Mouse (Mus musculus) spleen, postnatal 4 days (tissue): ENCODE measurements around the gene Pkp3.

Experiments used
- DNase-seq, 2 experiments: peaks; one replicate each; pipeline ENCODE4 v3.0.0; 2022; ENCODE audit warnings: low spot score in 2 of 2

Gene Pkp3

DNA sequence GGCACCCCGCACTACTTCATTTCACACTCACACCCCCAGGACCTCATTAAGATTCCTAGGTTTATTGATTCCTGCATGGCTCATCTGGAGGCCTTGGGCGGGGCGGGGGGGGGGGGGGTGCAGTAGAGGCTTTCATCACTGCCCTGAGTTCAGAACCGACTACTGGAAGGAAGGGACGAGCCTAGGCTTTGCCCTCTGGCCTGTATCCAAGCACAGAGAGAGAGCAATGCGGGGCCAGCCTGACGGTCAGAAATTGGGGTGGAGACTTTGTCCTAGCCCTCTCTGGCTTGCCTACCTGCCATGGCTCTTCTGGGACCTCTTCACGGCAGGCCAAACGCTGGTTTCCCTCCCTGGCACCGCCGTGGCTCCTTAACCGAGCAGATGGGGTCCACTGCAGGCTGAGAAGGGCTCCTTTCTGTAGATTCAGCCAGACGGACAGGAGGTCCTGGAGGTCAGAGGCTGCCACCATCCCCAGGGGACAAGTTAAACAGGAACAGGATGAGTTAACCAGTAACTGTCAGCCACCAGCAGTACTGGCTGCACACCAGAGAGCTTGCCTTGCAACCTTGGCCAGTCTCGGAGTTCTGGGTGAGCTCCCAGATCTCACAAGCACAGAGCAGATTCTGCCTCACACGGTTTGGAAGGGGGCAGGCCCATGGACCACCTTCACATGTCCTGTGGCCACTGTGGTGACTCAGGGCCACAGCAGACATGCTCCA lies 16.6 kb downstream of the Pkp3 start:
- no peak for DNase-seq

DNA sequence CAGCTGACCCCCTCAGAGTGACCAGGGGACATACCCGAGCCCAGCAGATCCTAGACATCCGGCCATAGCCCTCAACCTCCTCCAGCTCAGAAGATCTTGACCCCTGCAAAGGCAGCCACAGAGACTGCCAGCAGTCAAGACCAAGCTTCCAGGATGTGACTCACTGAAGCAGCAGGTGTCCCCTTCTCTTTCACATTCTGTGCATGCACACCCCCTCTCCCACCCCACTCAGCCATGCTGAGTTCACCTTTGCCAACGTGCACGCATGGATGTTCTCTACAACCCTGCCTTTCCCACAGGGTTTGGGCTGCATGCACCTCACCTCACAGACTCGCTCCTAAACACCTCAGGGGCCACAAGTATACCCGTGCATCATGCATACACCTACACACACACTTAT lies 18.0 kb downstream of the Pkp3 start:
- DNase-seq, result no peak

DNA sequence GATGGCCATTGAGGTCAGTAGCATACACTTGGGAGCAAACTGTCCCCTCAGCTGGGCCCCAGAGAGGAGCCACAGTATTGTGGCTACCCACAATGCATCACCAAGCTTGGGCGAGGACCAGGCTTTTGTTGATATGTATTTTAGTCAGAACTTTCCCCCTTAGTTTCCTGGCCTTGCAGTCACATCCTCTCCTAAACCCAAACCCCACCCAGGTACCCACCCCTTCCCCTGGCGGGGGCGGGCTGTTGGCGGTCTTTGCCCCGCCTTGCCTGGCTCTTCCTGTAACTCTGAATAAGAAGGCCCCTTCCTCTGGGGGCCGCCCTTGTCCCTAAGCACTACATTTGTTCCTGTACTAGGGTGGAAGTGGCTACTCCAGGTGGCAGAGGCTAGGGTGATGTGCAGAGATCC lies 18.6 kb downstream of the Pkp3 start:
- peak; percentile 81 to 82 for DNase-seq

DNA sequence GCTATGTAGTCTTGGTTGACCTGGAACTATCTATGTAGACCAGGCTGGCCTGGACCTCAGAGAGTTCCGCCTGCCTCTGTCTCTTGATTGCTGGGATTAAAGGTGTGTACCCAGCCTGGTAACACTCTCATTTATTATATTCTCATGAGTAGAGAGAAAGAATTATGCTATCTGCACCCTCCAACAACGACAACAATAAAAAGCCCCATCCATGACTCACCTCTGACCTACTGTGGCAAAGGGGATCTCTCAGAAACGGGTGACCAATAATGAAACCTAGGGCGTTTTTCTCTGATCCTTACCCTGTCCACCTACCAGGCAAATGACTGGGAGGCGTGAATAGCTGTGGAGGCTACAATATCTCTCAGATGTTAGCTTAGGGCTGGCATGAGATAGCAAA lies 19.2 kb downstream of the Pkp3 start:
- DNase-seq, result no peak

DNA sequence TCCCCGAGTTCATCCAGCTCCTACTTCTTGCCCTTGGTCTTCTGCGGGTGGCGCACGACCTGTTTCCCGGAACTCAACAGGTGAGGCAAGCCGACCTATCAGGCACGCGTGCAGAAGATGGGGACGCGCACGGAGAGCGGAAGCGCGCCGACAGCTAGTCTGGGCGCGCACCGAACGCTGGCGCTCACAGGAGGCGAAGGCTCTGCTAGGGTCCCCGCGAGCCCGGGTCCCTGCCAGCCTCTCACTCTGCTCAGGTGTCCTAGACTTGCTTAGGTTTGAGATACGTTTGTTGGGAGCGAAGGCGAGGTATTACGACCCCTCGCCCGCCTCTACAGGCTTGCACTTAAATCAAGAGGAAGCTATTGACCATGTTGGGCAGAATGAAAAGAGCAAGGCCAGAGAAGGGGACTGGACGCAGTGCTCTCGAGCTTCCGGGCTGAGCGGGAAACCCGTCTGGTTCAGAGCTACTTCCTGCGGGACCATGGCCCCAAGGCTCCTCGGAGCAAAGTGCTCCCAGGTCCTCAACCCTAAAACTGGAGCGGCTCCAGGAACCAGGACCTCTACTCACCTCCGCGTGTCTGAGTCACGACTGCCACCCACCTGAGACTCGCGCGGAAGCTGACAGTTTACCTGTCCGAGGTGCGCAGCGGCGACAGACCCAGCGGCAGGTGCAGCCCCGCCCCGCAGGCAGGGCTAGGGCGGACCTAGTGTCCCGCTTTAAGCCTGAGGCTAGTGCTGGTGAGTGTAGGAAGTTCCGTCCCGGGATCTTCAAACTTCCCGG lies 22.1 kb downstream of the Pkp3 start, which contains the start of gene Sigirr:
TSS of gene Sigirr (minus strand) at position 662 of the 781 bp plus-strand sequence.
- peak in 1 of 2 experiments; percentile 80 for DNase-seq

DNA sequence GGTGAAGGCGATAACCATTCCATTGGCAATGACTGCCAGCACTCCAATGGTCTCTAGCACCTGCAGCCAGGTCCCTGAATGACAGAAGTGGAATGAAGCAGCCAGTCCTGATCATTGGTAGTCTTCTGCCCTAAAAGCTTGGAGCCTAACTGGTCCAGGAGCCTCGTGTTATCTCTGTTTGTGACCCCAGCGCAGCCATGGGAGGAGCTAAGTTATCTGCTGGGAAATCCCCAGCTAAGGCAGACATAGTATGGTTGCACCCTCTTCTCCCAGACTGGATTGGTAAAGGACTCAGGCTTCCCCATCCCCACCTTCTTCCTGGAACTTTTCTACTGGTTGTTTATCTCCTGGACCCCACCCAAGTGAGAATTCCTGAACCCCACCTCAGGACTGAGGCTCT lies 25.1 kb downstream of the Pkp3 start:
- DNase-seq, result no peak

DNA sequence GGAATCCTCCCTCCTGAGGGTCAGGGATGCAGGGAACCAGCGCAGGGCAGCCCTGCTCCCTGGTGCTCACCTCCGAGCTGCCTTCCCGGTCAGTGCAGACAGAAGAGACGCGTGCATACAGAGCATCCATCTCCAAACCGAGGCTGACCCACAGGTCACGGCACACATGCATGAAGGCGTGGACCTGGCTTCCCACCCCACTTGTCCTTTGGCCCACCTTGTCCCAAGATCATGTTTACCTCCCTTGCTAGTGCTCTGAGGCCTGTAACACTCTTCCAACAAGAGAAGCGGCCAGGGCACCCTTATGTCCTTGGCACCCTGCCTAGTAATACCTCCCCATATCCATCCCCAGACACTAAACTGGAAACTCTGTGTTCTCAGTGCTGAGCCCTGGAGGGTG lies 37.9 kb downstream of the Pkp3 start:
- DNase-seq, result no peak

DNA sequence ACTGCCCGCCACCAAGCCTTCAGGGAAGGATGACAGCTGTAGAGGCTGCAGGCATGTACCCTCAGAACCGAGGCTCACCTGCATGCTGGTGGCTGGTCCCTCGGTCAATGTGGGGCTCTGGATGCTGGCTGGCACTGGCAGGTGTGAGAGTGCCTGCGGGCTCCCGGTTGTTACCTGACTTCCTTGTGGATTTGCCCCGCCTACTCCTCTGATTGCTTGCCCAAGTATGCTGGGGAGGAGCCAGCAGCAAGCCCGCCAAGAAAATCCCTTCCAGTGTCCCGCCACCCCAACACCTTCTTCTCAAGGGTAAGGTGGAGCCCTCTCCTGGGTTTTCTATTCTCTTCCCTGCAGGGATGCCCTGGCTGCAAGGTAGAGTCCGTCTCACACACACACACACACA lies 39.6 kb downstream of the Pkp3 start, which contains the start of gene Ano9:
TSS of gene Ano9 (minus strand) at position 171 of the 400 bp plus-strand sequence.
- no peak for DNase-seq

DNA sequence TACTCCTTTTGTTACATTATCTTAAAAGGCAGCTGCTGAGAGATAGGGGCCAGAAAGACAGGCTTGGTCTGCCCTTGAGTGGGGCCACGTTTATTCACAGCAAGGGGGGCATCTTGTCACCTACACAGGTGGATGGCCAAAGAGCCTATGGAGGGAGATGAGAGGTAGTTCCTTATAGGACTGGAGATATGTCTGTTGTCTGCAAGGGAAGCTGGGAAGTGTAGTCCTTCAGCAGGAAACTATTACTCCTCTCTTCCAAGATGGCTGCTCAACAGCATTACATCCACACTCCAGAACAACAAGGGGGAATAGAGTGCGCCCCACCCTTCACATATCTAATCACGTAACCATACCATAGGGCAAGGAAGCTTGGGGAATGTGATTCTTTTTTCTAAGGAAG lies 41.5 kb downstream of the Pkp3 start:
- no peak for DNase-seq

DNA sequence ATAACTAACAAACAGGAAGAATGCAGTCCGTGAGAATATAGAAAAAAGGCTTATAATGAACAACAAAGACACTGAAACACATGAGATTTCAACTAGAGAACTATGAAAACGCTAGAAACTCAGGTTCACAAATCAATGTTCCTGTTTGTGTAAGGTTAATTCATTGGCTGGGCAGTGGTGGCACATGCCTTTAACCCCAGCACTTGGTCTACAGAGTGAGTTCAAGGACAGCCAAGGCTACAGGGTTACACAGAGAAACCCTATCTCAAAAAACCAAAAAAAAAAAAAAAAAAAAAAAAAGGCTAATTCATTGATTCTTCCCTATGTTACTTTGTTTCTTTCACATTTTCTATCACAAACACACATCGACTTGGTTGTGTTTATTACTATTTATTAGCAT lies 42.6 kb downstream of the Pkp3 start:
- no peak for DNase-seq

DNA sequence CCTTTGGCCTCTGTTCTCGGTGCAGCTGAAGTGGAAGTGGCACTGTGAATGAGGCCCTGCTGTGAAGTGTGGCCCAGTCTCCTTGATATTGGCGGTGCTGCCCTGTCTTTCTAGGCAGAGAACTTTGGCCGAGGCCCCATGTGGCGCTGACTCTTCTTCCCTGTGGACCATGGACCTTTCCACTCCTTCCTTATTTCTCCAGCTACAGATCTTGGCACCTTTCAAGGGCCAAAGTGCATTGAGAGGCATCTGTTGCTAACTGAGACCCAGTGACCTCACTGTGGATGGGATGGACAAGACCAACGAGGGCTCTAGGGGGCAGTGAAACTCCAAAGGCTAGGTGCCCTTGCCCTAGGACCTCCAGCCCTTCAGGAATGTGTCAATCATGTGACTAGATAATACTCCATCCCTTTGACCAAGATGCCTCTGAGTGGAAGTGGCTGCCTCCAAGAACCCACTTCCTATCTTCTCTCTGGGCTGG lies 43.1 kb downstream of the Pkp3 start:
- DNase-seq, result no peak

DNA sequence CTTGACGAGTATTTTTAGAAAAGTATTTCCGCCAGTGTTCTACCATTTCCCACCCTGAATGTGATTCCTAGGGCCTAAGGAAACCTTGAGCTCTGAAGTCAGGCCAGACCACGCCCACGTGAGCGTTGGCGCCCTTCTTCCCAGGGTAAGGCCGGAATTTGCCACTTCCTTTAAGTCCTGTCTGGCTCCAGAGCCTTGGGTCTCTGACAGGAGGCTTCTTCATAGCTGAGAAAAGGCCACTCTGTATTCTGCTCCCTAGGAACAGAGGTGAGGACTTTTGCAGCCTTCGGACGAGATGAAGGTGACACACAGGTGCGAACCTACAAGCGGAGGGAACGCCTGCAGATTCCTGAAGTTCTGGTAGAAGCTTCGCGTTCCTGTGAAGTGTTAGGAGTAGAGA lies 44.2 kb downstream of the Pkp3 start, which contains the start of gene Ptdss2:
TSS of gene Ptdss2 (plus strand) at position 138 of the 400 bp plus-strand sequence.
- no peak for DNase-seq

DNA sequence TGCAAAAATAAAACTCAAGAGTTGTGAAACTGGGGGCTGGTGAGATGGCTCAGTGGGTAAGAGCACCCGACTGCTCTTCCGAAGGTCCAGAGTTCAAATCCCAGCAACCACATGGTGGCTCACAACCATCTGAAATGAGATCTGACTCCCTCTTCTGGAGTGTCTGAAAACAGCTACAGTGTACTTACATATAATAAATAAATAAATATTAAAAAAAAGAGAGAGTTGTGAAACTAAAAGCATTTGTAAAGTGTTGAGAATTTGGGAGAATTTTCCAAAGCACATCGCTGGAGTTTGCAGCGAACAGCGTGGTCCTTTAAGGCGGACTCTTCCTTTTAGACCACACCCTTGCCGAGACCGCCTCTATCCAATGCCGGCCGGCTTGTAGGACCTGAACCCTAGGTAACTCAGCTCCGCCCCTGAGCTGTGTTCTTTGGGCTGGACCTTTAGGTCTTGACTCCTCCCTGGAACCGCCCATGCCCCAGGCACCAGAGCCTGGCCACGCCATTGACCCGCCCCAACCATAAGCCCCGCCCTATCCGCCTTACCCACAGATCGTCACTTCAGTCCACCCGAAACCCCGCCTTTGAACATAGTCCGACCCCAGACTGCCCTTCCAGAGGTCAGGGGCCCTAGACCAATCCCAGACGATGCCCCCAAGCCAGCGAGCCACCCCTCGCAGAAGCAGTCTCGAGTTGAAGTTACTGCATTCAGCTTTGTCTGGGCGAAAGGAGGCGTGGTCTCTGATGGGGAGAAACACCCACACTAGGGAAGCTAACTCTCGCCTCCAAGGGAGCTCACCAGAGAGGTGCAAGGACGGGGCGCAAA lies 44.9 kb downstream of the Pkp3 start:
- peak; percentile 96 for DNase-seq

DNA sequence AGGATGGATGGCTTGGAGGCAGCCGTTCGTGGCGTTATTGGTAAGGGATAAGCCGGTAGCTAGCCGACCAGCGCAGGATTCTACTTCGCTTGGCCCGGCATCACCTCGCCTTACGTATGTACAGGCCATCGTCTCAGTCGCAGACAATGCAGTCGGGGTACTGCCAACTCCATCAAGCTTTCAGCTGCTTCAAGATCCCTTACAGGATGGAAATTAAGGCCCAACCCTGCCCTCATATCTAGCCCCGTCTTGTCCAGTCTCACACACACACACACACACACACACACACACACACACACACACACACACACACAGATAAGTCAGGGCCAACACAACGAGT lies 45.5 kb downstream of the Pkp3 start:
- no peak for DNase-seq

DNA sequence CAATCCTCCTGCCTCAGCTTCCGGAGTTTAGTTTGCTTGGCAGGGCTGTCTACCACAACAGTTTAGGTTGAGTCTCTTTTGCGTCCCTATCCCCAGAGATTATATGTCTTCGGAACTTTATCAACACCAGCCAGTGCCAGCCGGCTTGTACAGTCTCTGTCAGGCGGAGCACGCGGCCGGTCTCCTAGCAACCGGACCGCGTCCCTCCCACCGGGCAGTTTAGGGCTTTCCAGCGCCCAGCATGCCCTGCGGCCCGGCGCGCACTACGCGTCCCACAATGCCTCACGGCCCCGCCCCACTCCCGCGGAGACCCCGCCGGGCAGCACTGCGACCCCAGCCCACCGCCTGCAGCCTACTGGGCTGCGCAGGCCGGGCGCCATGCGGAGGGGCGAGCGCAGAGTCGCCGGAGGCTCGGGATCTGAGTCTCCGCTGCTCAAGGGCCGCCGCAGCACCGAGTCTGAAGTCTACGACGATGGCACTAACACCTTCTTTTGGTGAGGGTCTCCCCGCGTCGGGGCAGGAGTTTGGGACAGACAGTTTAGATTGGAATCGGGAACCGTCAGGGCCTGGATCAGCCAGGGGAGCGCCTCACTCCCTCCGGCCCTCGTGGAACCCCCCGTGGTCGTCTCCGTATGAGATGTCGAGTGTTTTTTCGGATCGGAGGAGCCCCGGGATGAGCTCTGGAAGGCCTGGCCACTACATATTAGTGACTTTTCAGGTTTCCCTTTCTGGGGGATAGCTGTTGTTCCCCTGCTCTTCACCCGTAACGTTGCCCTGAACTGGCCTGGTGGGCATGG lies 53.2 kb downstream of the Pkp3 start:
- peak; percentile 94 to 95 for DNase-seq

DNA sequence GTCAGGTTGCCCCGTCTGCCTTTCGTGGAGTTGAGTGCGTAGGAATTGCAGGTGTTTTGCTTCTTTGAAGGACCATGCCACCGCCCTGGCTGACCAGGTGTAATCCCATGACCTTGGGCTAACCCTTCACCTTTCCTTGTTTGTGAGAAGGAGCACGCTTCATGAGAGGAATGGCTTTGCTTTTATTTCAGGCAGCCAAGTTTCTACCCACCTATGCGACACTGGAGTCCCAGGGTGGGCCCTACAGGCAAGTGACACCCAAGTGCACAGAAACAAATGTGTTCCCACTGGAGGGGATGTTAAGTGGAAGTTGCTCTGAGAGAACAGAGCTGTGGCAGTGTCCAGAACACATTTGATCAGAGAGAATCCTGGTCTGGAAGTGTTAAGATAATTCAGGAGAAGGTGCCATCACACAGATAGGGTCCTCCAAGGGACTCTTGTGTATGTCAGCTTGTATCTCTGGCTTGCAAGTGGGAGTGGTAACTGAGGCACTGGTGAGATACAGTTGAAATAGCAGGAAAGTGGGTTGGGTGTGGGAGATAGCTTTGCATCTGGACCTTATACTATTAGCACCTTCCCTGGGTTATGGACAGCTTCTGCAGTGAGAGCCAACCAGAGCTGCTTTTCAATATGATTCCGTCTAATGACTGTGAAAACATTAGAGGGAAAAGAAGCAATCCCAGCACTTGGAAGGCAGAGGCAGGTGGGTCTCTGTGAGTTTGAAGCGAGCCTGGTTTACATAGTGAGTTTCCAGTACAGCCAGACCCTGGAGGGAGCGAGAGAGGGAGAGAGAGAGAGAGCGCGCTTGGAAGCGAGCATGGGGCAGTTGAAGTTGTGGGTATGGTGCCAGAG lies 54.1 kb downstream of the Pkp3 start:
- peak; percentile 68 to 76 for DNase-seq
